ENCODE assay signal across 8 mouse cellular contexts in the genomic region with DNA sequence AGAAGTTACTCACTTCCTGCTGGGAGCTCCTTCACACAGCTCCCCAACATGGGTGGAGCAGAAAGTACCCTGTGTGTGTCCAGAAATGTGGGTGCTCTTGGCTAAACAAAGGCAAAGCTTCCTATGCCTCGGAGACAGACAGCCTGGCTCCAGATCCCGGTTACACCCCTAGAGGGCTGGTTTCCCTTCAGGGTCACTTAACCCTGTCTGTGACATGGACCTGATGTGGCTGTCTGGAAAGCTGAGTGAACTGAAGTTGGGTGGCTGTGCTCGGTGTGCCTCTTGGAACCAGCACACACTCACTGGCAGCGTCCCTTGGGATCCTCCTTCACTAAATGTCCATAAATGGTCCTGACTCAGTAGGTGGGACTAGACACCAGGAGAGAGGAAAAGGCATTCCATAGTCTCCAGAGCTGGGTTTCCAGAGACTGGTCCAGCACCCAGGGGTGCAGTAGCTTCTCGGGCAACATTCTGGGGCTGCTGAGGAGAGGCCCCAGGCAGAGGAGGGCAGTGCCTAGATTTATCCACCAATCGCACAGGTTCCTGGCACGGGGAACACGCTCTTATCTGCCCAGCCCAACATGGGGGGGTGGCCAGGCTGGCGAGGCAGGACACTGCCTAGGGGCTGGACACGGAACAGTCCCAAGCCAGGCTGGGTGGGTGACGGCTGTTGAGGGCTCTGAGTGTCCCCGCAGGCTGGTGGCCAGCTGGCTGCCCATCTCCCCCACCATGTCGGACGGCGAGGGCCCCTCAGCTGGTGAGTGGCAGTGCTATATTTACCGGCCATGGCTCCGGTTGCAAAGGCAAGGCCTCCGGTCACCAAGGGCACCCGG. TPM values are rescaled to one million over a fixed set of nuclear protein-coding genes. Genes with fewer than 3 reads are reported as not detected.
DNase-seq lines count a peak whose midpoint lies in the region; ATAC-seq and TF ChIP-seq lines count a peak whose summit lies in the region.

A gene (plus strand): TSS at position 362 of the 833 bp plus-strand sequence.

- no peaks in the 10 kb centered on the region for H3K36me3 ChIP-seq in liver, embryonic 13.5 days

- TF ChIP-seq CTCF in cortical plate, adult 2 months (IDR thresholded peaks at IDR 0.05; ENCODE audit: extremely low read depth, insufficient read depth, low read length), result no peak

- peak within 1 kb of the TSS; percentile 6; the same call in 1 of the 2 replicates for H3K4me3 ChIP-seq in cortical plate, adult 2 months (ENCODE audit: insufficient read depth, low read length)
- H3K4me3 ChIP-seq in liver, embryonic 13.5 days (replicated peaks), result no peak within 1 kb of the TSS

- no peaks in the 10 kb centered on the region for H3K27me3 ChIP-seq in liver, embryonic 13.5 days

- 0 out of 2 replicates have a peak, but pooled peaks cover under 1% of the 10 kb centered on the region for H3K4me1 ChIP-seq in cortical plate, adult 2 months (ENCODE audit: control insufficient read depth, insufficient read depth, low read length)
- peaks cover 12% of the 10 kb centered on the region for H3K4me1 ChIP-seq in liver, embryonic 13.5 days (replicated peaks)

- H3K4me2 ChIP-seq in liver, embryonic 13.5 days, result no peak within 1 kb of the TSS

- no peak within 1 kb of the TSS for H3K9ac ChIP-seq in liver, embryonic 13.5 days

- 46% methylated on average over 19 of the region's 19 CpGs for WGBS in liver, embryonic 13.5 days (ENCODE audit: insufficient replicate concordance)

- peak within 1 kb of the TSS; percentile 86 for H3K27ac ChIP-seq in cortical plate, adult 2 months (ENCODE audit: insufficient read depth, low read length)
- no peak within 1 kb of the TSS for H3K27ac ChIP-seq in liver, embryonic 13.5 days

- peak; percentile 29; the same call in 1 of the 2 replicates for ATAC-seq in liver, embryonic 13.5 days (ENCODE audit: low read depth)
- no peak for ATAC-seq in activated CD4-positive, CD25-positive, alpha-beta regulatory T cell, adult 4 months

- H3K9me3 ChIP-seq in liver, embryonic 13.5 days (replicated peaks), result no peaks in the 10 kb centered on the region

- TF ChIP-seq POLR2A in cortical plate, adult 2 months (IDR thresholded peaks at IDR 0.05; ENCODE audit: extremely low read depth, insufficient read depth, low read length), result no peak

- no peak for DNase-seq in adrenal gland, adult 18-20 months (ENCODE audit: low spot score in 2 of 2)
- DNase-seq in heart, adult 9 months (ENCODE audit: low spot score in 2 of 2), result peak; percentile 78 to 80
- peak; percentile 67 for DNase-seq in kidney, adult 9 months
- no peak for DNase-seq in liver, embryonic 13.5 days
- peak; percentile 64 for DNase-seq in skeletal muscle tissue, adult 2 months (ENCODE audit: low read depth, low spot score)
- DNase-seq in MN1 (ENCODE audit: low spot score), result no peak

RNA-seq across cellular contexts. Expression of the gene that starts here (rescaled TPM):
- 10 to 100 TPM; 19.7 to 19.9 TPM for total RNA-seq in adrenal gland, adult 18-20 months (2021)
- polyA plus RNA-seq in cortical plate, adult 2 months (2012; rRNA removed), result 76.5 and 76.6 TPM in 2 replicates
- polyA plus RNA-seq in liver, embryonic 13.5 days (2015; fragmentation: Nextera tagmentation; extraction: Ambion mirVana), result 5.3 and 5.5 TPM in 2 replicates
- under 1 TPM in 1 of 2 experiments, not detected in 1; 0.38 TPM for polyA plus RNA-seq in activated CD4-positive, CD25-positive, alpha-beta regulatory T cell, adult 4 months (2017; shearing (Covaris generic))

Comparison
In these comparisons a context has a peak if more than half of its experiments do, and no peak if none do; other contexts are left out.
1. RNA of the gene that starts here (polyA plus RNA-seq): 76.5 to 76.6 TPM in cortical plate, adult 2 months; 5.3 to 5.5 TPM in liver, embryonic 13.5 days and 0.38 TPM in activated CD4-positive, CD25-positive, alpha-beta regulatory T cell, adult 4 months; every median in the first group is over 10 times any median in the second.
2. DNase-seq: peak in heart, adult 9 months (2 of 2), kidney, adult 9 months (single experiment) and skeletal muscle tissue, adult 2 months (single experiment); none in adrenal gland, adult 18-20 months (0 of 2), liver, embryonic 13.5 days (single experiment) and MN1 (single experiment).